Mouse (Mus musculus): ENCODE data around the gene Txn1. TPM values are rescaled to one million over a fixed set of nuclear protein-coding genes. Genes with fewer than 3 reads are reported as not detected.

Txn1 gene
- 92.1 and 115 TPM in 2 replicates for total RNA-seq (2014; rRNA removed)
- polyA plus RNA-seq (2015; fragmentation: Nextera tagmentation; extraction: Ambion mirVana), result 340 and 365 TPM in 2 replicates

- TF ChIP-seq CTCF (IDR thresholded peaks at IDR 0.05; ENCODE audit: low read depth), result no peak; the same call in none of the 2 replicates
- Histone ChIP-seq H3K36me3 (ENCODE audit: insufficient read depth) (peaks cover 2% of the 10 kb centered on the region; the same call in 1 of the 2 replicates), H3K9ac (peak within 1 kb of the TSS; percentile 73), H3K4me3 (ENCODE audit: low read depth, low read length) (peak within 1 kb of the TSS; percentile 76), H3K4me2 (ENCODE audit: low read depth) (peak within 1 kb of the TSS; percentile 81), H3K9me3 (ENCODE audit: low read length) (no peaks in the 10 kb centered on the region), H3K27ac (ENCODE audit: low read depth, low read length) (peak within 1 kb of the TSS; percentile 86), H3K4me1 (ENCODE audit: insufficient read depth) (no peaks in the 10 kb centered on the region; the same call in 1 of the 2 replicates), H3K27me3 (ENCODE audit: insufficient read depth, low read length) (no peaks in the 10 kb centered on the region)
- ATAC-seq (peak; percentile 96), DNase-seq (peak; percentile 97)
- WGBS, result 1% methylated on average over 71 of the region's 71 CpGs
Measured at GRCm38 (mm10) chr4:57956029-57956960, at the start of gene Txn1. Gene Txn1, minus strand, starts transcription at chr4:57956411.

GRCm38 (mm10) chr4:58003501-58003900, 47.3 kb upstream of the Txn1 start:
- no peaks in the 10 kb centered on the region for H3K9me3 ChIP-seq (ENCODE audit: low read length)
- no peaks in the 10 kb centered on the region for H3K27me3 ChIP-seq (ENCODE audit: insufficient read depth, low read length)
- no peak overlapping the region for H3K27ac ChIP-seq (ENCODE audit: low read depth, low read length)
- no peak overlapping the region for H3K4me3 ChIP-seq (ENCODE audit: low read depth, low read length)
- no peak for TF ChIP-seq CTCF (IDR thresholded peaks at IDR 0.05; ENCODE audit: low read depth)
- no peak for DNase-seq
- no peak for ATAC-seq
- H3K36me3 ChIP-seq (ENCODE audit: insufficient read depth), result no peaks in the 10 kb centered on the region
- H3K9ac ChIP-seq, result no peak overlapping the region
- no peak overlapping the region for H3K4me2 ChIP-seq (ENCODE audit: low read depth)
- H3K4me1 ChIP-seq (ENCODE audit: insufficient read depth), result no peaks in the 10 kb centered on the region
- WGBS, result 67% methylated on average over 3 of the region's 3 CpGs

GRCm38 (mm10) chr4:57991425-57991824, 35.2 kb upstream of the Txn1 start:
- WGBS, result 81% methylated on average over 1 of the region's 1 CpGs

GRCm38 (mm10) chr4:57974400-57975117, 18.3 kb upstream of the Txn1 start:
- ATAC-seq (no peak), DNase-seq (no peak)
- TF ChIP-seq CTCF (IDR thresholded peaks at IDR 0.05; ENCODE audit: low read depth), result no peak
- Histone ChIP-seq H3K4me1 (ENCODE audit: insufficient read depth) (no peaks in the 10 kb centered on the region), H3K4me3 (ENCODE audit: low read depth, low read length) (no peak overlapping the region), H3K36me3 (ENCODE audit: insufficient read depth) (no peaks in the 10 kb centered on the region), H3K9me3 (ENCODE audit: low read length) (no peaks in the 10 kb centered on the region), H3K27ac (ENCODE audit: low read depth, low read length) (no peak overlapping the region), H3K9ac (no peak overlapping the region), H3K4me2 (ENCODE audit: low read depth) (no peak overlapping the region), H3K27me3 (ENCODE audit: insufficient read depth, low read length) (no peaks in the 10 kb centered on the region)
- 91% methylated on average over 6 of the region's 6 CpGs for WGBS

More at GRCm38 (mm10) chr4:57991425-57991824, 35.2 kb upstream of the Txn1 start:
- no peak overlapping the region for H3K27ac ChIP-seq (ENCODE audit: low read depth, low read length)
- no peaks in the 10 kb centered on the region for H3K27me3 ChIP-seq (ENCODE audit: insufficient read depth, low read length)
- DNase-seq (no peak), ATAC-seq (no peak)
- no peak overlapping the region for H3K4me2 ChIP-seq (ENCODE audit: low read depth)
- H3K9me3 ChIP-seq (ENCODE audit: low read length), result no peaks in the 10 kb centered on the region
- TF ChIP-seq CTCF (IDR thresholded peaks at IDR 0.05; ENCODE audit: low read depth), result no peak
- H3K4me1 ChIP-seq (ENCODE audit: insufficient read depth), result no peaks in the 10 kb centered on the region
- H3K4me3 ChIP-seq (ENCODE audit: low read depth, low read length), result no peak overlapping the region
- no peaks in the 10 kb centered on the region for H3K36me3 ChIP-seq (ENCODE audit: insufficient read depth)
- H3K9ac ChIP-seq, result no peak overlapping the region

- H3K4me3 ChIP-seq (ENCODE audit: low read depth, low read length), result no peak overlapping the region
- 79% methylated on average over 6 of the region's 6 CpGs for WGBS
- no peak overlapping the region for H3K9ac ChIP-seq
- ATAC-seq (no peak), DNase-seq (no peak)
- H3K4me1 ChIP-seq (ENCODE audit: insufficient read depth), result no peaks in the 10 kb centered on the region
- no peak overlapping the region for H3K4me2 ChIP-seq (ENCODE audit: low read depth)
- H3K9me3 ChIP-seq (ENCODE audit: low read length), result no peaks in the 10 kb centered on the region
- no peak for TF ChIP-seq CTCF (IDR thresholded peaks at IDR 0.05; ENCODE audit: low read depth)
- no peak overlapping the region for H3K27ac ChIP-seq (ENCODE audit: low read depth, low read length)
- no peaks in the 10 kb centered on the region for H3K27me3 ChIP-seq (ENCODE audit: insufficient read depth, low read length)
- H3K36me3 ChIP-seq (ENCODE audit: insufficient read depth), result no peaks in the 10 kb centered on the region
Measured at GRCm38 (mm10) chr4:57973592-57974268, 17.5 kb upstream of the Txn1 start.

- H3K9me3 ChIP-seq (ENCODE audit: low read length), result no peaks in the 10 kb centered on the region
- no peak overlapping the region for H3K4me2 ChIP-seq (ENCODE audit: low read depth)
- no peak overlapping the region for H3K9ac ChIP-seq
- H3K27ac ChIP-seq (ENCODE audit: low read depth, low read length), result no peak overlapping the region
- no peaks in the 10 kb centered on the region for H3K27me3 ChIP-seq (ENCODE audit: insufficient read depth, low read length)
- no peaks in the 10 kb centered on the region for H3K36me3 ChIP-seq (ENCODE audit: insufficient read depth)
- no peak for TF ChIP-seq CTCF (IDR thresholded peaks at IDR 0.05; ENCODE audit: low read depth)
- DNase-seq, result no peak
- H3K4me1 ChIP-seq (ENCODE audit: insufficient read depth), result no peaks in the 10 kb centered on the region
- H3K4me3 ChIP-seq (ENCODE audit: low read depth, low read length), result no peak overlapping the region
- no peak for ATAC-seq
Measured at GRCm38 (mm10) chr4:57970285-57970684, 14.1 kb upstream of the Txn1 start.
